Mouse (Mus musculus): ENCODE data around the gene Mknk2. TPM values are rescaled to one million over a fixed set of nuclear protein-coding genes. Genes with fewer than 3 reads are reported as not detected.
A peak's percentile ranks its signal among the peaks of the same experiment; 100 is the strongest.
"Not testable (repeated sequence)": the region's sequence is repeated elsewhere in the genome, so short reads cannot be mapped to it uniquely, and the experiment has no call there.

Gene Mknk2
- total RNA-seq, 1 experiment from 2014 or later = 105 TPM

DNA sequence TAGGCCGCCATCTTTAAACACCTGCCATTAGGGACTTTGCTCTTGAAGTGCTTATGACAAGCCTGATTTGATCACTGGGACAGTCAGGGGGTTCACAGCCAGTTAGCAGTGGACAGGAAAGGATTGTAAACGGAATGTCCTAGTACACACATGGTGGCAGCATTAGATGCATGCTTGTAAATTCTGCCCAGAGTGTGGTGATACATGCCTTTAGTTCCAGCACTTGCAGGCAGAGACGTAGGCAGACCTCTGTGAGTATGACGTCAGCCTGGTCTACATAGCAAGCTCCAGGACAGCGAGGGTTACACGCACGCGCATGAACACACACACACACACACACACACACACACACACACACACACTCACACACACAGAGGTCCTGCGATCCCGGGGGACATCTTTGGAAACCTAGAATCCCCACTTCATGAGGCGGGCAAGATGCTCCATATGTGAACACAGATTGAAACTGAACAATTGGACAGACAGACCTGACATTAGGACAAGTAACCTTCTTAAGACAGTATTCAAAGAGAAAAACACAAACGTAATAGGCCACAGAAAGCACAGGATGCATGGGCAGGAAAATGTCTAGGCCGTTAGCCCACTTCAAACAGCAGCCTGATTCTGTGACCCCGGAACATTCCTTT is 19.6 kb downstream of the Mknk2 start:
- no peak for ATAC-seq (ENCODE audit: extremely low read depth, insufficient number of reproducible peaks, low FRiP score, poor library complexity, severe bottlenecking)

DNA sequence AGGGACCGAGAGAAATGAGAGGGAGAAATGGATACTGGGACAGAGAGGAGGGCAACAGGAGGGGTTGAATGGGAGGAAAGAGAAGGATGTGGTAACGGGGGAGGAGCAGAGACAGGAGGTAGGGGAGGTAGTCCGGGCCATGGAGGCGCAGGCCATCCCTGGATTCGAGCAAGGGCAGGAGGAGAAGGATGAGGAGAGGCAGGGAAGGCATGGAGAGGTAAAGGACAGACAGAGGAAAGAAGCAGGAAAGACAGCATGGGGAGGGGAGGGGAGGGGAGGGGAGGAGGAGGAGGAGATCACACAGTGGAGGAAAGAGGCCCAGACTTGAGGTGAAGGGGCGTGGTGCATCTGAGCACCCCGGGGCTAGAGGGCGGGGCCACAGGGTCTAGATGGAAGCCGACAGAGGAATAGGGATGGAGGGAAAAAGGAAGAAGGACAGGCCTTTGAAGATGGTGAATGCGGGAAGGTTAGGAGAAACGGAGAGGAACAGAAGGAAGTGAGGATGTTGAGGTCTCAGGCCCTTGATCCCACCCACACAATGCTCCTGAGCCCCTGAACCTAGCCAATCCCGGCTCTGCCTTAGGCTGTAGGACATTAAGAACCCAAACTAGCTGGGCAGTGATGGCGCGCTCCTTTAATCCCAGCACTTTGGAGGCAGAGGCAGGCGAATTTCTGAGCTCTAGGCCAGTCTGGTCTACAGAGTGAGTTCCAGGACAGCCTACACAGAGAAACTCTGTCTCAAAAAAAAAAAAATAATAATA is 20.9 kb downstream of the Mknk2 start, which contains the start of gene Btbd2:
Gene Btbd2 (minus strand): TSS at position 209 of the 761 bp plus-strand sequence.
- no peak for ATAC-seq (ENCODE audit: extremely low read depth, insufficient number of reproducible peaks, low FRiP score, poor library complexity, severe bottlenecking)

DNA sequence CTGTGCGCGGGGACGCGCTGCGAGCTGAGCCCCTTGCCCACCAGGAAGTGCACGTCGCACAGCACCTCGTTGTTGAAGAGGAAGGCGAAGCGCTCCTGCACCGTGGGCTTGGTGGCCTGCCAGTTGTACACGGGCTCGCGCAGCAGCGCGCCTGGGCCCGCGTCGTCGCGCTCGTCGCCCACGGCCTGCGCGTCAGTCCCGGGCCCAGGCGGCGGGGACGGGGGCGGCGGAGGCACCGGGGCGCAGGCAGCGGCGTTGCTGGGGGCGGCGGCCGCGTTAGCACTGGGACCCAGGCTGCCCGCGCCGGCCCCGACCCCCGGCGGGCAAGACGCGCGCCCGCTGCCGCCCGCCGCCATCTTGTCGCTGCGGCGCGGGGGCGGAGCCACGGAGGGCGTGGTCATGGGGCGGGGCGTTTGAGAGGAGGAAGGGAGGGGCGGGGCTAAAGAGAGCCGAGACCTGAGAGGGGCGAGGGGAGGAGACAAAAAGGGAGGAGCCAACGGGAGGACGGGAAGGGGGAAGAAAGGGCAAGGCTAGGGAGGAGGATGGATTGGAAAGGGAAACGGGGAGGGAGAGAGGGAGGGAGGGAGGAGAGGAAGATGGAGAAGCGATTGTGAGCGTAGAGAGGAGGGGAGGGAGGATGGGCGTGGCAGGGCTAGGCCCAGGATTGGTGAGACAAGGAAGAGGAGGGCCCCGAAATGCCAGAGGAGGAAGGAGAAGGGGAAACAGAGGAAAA is 21.6 kb downstream of the Mknk2 start:
- peak; percentile 71 for ATAC-seq (ENCODE audit: extremely low read depth, insufficient number of reproducible peaks, low FRiP score, poor library complexity, severe bottlenecking)

DNA sequence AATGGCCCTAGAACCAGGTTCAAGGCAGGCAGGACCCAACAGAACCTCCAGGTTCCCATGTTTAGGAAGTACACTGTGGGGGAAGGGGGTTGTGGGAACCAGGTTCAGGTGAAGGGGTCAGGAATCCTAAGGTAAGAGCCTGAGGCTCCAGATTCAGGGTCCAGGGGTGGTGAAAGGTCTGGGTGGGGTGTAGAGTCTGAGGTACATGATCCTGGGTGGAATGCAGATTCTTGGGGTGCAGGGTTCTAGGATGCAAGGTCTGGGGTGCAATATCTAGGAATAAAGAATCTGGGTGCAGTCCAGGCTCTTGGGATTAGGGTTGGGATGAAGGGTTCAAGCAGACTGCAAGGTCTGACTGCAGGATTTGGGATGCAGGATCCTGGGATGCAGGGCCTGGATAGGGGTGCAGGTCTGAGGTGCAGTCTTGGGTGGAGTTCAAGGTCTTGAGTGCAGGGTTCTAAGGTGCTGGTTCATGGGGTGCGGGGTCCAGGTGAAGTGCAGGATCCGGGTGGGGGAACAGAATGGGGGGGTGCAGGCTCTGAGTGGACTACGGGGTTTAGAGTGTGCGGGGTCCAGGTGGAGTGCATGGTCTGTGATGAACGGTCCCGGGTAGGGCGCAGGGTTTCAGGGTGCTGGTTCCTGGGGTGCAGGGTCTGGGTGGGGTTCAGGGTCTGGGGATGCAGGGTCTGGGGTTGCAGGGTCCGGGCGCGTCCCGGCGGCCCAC is 22.3 kb downstream of the Mknk2 start:
- no peak for ATAC-seq (ENCODE audit: extremely low read depth, insufficient number of reproducible peaks, low FRiP score, poor library complexity, severe bottlenecking)

DNA sequence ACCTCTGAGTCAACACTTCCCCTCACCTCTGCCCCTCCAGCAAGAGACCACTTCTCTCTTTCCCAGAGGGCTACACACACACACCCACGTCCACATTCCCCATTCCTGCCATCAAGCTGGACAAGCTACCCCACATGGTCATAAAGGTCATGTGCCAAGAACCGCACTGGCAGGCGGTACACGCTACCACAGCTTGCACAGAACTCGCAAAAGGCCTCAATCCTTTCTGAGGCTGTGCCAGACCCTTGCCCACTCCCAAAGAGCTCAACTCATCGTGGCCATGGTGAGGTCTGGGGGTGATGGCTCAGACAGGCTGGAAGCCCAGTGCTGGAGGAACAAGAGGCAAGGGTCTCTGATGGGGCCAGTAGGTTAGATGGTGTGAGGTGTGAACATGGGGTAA is 23.0 kb downstream of the Mknk2 start:
- no peak for ATAC-seq (ENCODE audit: extremely low read depth, insufficient number of reproducible peaks, low FRiP score, poor library complexity, severe bottlenecking)

DNA sequence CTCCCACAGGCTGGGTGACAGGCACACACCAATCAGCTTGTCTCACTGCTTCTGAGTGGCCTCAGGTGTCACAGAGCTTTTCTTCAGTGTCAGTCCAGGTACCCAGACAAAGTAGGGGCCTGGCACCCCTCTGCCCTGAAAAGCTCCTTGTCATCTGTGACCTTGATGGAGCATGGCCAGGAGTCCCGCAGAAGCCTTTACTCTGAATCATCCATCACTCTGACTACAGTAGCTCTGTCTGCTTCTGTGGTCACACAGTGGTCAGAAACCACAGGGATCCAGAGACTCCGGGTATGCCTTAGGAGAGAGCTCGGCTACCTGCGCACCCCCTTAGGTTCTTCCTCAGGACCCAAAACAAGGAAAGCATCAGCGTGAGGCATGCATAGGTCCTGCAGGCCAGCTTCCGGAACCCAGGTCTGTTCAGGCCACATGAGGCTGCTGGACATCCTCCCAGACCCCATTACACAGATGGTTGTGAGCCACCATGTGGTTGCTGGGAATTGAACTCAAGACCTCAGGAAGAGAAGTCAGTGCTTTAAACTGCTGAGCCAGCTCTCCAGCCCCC is 24.7 kb downstream of the Mknk2 start:
- ATAC-seq (ENCODE audit: extremely low read depth, insufficient number of reproducible peaks, low FRiP score, poor library complexity, severe bottlenecking) = no peak

DNA sequence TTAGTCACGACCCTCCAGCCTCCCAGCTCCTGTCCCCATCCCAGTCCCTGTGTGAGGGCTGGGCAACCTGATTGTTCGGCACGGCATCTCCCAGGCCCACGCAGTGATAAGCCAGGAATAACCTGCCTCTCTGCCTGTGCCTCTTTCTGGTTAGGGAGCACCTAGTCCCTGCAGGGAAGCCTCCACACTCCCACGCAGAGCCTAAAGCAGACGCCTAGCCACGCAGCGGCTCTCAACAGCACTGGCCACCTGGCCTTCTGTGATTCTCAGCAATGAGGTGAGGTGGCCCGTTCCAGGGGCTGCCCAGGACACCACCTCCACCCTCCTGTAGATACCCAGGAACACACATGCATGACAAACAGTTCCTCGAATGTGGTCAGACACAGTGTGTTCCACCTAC is 27.5 kb downstream of the Mknk2 start:
- no peak for ATAC-seq (ENCODE audit: extremely low read depth, insufficient number of reproducible peaks, low FRiP score, poor library complexity, severe bottlenecking)

DNA sequence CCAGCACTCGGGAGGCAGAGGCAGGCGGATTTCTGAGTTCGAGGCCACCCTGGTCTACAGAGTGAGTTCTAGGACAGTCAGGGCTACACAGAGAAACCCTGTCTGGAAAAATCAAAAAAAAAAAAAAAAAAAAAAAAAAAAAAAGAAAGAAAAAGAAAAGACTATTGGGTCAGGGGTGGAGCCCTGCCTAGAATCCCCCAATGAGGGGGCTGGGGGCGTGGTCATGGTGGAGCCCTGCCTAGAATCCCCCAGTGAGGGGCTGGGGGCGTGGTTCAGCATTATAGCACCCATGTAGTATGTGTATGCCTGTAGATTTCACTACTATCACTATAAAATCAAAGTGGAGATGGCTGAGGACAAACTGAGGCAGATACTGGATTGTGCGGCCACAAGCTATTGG is 28.0 kb downstream of the Mknk2 start:
- ATAC-seq (ENCODE audit: extremely low read depth, insufficient number of reproducible peaks, low FRiP score, poor library complexity, severe bottlenecking) = not testable (repeated sequence)

DNA sequence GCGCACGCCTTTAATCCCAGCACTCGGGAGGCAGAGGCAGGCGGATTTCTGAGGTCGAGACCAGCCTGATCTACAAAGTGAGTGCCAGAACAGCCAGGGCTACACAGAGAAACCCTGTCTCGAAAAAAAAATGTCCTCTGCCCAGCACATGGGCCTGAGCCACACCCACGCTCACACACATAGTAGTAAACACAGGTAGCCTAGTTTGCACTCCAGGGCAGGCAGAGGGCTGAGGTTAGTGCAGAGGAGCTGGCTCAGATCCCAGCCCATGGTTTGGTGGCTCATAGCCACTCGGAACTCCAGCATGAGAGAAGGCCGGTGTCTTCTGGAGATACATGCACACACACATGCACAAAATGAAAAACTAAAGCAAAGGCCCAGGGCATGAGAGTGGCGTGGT is 31.0 kb downstream of the Mknk2 start:
- no peak for ATAC-seq (ENCODE audit: extremely low read depth, insufficient number of reproducible peaks, low FRiP score, poor library complexity, severe bottlenecking)

DNA sequence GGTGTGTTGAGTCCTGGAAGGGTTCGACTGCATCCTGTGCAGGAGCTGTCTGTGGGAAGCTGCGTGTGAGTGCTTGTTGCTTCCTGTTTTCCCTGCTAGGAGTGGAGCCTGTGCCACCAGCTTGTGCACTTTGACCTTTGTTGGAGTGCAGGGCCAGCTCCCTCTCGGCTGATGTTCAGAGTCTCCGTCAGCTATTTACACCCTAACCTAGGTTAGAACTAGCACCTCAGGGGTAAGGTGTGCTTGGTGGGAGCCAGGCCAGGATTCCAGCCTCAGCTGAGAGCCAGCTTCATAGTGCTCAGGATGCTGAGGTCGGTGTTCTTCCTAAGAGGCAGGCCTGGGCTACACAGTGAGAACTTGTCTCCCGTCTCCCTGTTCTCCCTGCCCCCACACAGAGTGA is 42.6 kb downstream of the Mknk2 start:
- no peak for ATAC-seq (ENCODE audit: extremely low read depth, insufficient number of reproducible peaks, low FRiP score, poor library complexity, severe bottlenecking)

DNA sequence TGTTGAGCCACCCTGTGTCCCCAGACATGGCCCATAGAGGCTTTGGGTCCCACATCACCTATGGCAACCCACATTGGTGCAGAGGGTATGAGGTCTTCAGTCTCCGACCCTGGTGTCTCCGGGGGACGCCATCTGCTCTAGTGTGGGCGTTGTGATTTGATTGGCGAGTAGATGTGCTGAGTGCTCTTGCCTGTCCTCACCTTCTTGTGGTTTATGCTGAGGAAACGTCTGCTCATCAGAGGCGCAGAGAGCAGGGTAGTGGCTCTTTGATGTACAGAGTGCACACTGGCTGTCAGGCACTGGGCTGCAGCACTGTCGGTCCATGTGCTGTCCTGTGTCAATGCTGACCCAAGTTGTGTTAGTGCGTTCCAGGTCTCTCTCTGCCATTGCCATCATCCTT is 49.0 kb downstream of the Mknk2 start:
- peak; percentile 4; the same call in 1 of the 2 replicates for ATAC-seq (ENCODE audit: extremely low read depth, insufficient number of reproducible peaks, low FRiP score, poor library complexity, severe bottlenecking)

DNA sequence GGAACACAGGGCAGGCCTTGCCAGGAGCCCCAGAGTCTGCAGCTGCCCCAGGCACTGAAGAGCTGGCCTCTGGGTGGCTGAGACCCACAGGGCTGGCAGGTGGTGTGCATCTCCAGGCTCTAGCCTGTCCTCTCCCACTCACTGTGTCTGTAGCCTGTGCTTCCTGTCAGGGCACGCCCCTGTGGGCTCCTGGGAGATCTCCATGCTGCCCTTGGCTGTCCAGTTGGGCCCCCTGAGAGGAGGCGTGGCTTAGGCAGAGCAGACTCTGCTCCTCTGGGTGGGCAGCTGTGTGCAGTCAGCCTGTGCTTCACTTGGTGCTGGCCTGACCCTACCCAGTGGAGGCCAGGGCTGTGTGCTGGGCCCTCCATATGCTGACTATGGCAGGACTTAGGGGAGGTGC is 50.2 kb downstream of the Mknk2 start:
- ATAC-seq (ENCODE audit: extremely low read depth, insufficient number of reproducible peaks, low FRiP score, poor library complexity, severe bottlenecking) = no peak

DNA sequence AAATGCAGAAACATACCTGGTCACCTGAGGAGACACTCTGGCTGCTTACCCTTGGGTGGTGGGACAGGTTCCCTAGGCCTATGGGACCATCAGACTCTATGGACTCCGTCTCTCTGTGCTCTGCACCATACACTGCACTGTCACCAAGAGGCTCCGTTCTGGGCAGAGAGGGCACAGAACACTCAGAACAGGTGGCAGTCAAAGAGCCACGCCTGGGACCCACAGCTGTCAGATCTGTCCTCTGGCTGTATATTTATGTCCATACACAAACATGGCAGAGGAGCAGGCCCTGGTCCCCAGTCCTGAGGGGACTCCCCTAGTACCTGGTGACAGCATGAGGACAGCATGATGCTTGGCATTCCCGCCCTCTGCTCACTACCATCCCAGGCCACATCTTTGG is 52.1 kb downstream of the Mknk2 start:
- ATAC-seq (ENCODE audit: extremely low read depth, insufficient number of reproducible peaks, low FRiP score, poor library complexity, severe bottlenecking) = no peak

DNA sequence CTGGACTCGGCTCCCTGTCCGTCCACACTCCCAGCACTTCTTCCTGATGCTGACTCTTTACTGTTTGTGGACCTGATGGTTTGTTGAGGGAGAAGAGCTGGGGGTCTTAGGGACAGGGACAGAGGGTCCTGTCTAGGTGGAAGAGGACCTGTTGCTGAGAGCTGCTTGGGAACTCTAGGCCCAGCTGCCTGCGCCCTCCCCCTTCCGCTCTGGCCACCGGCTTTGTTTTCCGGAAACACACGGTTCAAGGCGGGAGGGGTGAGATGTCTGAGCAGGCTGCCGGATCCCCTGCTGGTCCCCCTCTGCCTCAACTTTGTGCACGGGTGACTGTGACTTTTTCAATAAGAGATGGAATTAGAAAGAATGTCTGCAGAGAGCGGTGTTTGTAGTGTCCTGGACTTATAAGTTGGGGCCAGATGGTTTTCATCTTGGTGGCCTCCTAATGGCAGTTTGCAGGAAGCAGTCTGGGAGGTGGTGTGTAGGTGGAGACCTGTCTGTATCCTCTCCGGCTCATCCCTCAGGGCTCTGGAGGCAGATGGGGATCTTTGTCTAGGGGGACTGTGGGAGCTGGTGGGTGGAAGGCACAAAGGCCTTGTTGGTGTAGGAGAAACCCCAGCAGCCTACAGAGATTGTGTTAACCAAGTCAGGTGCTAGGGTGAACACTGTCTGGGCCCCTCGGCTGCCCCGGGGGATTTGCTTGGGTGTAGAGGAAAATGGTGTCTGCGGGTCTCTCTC is 54.3 kb downstream of the Mknk2 start:
- 0 out of 2 replicates have a peak, but pooled peaks have one; percentile 4 for ATAC-seq (ENCODE audit: extremely low read depth, insufficient number of reproducible peaks, low FRiP score, poor library complexity, severe bottlenecking)

DNA sequence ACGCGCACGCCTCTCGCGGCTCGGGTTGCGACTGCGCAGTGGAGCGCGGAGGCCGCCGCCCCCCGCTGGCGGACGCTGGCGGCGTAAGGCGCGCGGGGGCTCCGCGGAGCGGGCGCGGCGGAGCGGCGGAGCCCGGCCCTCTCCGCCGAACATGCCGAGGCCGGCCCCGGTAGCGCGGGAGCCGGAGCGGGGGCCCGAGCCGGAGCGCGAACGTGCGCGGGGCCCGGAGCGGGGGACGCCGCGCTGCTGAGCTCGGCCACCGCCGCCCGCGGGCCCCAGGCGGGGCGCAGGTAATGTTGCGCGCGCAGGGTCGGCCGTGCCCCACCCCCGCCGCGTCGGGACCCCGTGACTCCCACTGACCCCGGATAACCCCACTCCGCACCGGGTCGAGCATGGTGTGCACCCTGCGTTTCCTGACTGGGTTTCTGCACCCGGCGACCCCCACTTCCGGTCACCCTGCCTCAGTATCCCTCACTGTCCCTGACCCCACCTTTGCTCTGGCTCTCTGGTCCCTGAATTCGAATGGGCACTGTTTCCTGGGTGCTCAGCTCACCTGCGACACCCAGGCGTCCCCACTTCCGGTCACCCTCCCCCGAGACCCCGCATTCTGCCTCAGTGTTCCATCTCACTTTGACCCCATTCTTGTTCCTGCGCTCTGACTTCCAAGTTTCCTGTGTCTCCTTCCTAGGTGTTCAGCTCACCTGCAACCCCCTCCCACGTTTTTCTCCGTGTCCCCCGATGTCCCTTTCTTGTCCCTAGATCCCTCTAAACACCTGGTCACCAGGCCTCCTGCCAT is 55.1 kb downstream of the Mknk2 start, which contains the start of gene Csnk1g2:
Gene Csnk1g2 (plus strand): TSS at position 178 of the 796 bp plus-strand sequence.
- ATAC-seq (ENCODE audit: extremely low read depth, insufficient number of reproducible peaks, low FRiP score, poor library complexity, severe bottlenecking) = no peak

DNA sequence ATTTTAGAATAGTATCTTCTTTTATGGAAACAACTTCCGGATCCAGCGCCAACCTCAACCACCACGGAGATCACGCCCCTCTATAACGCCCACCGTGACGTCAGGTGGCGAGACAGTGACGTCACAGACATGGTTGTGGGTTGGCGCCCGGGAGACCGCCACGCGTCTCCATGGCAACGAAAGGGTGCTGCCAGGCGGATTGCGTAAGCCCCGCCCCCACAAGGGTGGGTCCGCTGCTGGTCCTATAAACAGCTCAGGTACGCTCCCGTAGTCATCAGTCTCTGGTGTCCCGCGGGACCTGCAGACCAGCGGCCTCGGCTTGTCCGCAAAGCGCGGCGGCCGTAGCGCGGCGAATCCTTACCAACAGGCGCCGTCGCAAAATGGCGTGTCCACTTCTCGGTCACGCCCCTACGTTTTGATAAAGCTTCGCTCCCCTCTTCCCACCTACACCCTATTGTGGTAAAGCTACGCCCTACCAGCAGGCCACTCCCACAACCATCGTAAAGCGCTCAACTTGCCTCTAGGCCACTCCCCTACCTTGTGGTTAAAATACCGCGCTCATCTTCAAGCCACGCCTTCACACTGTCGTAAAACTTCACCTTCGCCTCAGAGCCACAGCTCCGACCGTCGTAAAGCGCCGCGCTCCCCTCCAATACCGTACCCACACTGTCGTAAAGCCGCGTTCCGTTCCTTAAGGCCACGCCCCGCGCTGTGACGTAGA is 55.8 kb downstream of the Mknk2 start:
- peak; percentile 84 for ATAC-seq (ENCODE audit: extremely low read depth, insufficient number of reproducible peaks, low FRiP score, poor library complexity, severe bottlenecking)

DNA sequence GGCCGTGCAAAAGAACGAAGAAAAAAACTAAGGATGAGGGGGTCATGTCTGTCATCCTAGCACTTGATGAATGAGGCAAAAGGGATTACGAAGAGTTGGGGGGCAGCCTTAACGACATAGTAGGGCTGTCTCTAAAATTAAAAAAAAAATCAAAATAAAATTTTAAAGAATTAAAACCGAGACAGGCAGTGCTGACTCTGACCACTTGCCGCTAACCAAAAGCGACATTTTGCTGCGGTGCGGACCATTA is 56.3 kb downstream of the Mknk2 start:
- no peak for ATAC-seq (ENCODE audit: extremely low read depth, insufficient number of reproducible peaks, low FRiP score, poor library complexity, severe bottlenecking)
